Mouse (Mus musculus) adrenal gland (tissue): ENCODE measurements around the gene Rdm1.
"Not testable (repeated sequence)": the region's sequence is repeated elsewhere in the genome, so short reads cannot be mapped to it uniquely, and the experiment has no call there.

ENCODE experiments used
- intact Hi-C: fragments of 180-260 bp; cut with DNase I; formaldehyde crosslinking; loops from one replicate; pipeline ENCODE4 v1.15.1; 2025

Rdm1 gene

DNA sequence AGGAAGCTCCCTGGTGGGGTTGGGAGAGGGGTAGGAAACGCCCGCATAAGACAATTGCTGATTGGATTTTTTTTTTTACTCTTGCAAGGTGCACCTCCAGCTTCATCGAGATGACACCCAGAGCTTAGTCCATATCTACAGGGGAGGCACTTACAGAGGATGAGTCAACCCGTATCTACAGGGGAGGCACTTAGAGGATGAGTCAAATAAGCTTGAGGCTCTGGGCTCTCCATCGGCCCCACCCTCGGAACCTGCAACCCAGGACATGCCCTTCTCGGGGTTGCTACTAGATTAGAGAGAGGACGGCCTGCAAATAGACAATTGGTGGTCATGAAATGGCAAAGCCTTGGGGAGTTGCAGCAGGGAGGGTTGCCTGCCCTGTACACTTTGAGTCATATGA lies 10.9 kb upstream of the Rdm1 start:
- intact Hi-C loops: no loop called here

DNA sequence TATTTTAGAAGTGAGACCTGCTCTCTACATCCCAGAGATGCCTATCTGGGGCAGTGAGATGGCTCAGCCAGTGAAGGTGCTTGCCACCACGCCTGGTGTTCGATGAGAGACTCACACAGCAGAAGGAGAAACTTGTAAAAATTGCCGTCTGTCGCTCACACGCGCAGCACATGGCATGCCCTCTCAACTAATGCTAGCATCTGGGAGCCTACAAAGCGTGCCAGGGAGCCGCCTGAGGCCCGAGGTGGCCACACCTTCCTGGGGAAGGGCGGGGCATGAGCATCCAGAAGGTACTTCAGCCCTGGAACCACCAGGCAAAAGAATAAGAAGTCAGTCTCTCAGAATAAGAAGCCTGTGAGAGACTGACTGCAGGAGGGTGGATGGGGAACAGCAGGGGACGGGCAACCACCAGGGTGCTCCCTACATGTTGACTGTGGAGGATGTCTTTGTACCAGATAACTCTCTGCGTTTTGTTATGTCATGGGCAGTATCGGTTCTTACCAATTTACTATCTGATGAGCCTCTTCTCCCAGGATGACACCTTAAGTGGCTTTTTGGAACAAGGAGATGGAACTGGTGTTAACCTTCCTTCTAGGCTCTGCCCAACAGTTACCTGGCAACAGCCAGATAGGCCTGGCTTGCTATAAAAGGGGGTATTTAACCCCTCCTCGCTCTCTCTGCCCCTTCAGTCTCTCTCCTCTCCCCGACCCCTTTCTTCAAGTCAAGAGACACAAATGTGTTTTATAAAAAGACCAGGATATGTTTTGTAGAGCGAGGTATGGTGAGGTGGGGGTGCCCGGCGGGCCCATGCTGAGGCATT lies 9.8 kb upstream of the Rdm1 start:
- intact Hi-C loops: no loop called here

DNA sequence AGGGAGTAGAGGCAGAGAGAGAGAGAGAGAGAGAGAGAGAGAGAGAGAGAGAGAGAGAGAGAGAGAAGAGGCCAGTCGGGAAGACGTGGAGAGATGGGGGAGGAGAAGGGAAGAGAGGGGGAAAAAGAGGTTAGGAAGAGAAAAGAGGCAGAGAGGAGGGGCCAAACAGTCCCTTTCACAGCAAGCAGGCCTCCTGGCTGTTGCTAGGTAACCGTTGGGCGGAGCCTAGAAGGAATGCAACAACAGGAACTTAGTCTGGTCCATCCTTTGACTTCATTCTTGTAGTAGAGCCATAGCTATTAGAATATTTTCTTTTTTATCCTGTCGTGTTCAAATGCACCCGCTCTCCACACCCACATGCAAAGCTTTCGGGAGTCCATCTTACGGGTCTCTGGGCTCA lies 9.1 kb upstream of the Rdm1 start:
- intact Hi-C loops: no loop called here

DNA sequence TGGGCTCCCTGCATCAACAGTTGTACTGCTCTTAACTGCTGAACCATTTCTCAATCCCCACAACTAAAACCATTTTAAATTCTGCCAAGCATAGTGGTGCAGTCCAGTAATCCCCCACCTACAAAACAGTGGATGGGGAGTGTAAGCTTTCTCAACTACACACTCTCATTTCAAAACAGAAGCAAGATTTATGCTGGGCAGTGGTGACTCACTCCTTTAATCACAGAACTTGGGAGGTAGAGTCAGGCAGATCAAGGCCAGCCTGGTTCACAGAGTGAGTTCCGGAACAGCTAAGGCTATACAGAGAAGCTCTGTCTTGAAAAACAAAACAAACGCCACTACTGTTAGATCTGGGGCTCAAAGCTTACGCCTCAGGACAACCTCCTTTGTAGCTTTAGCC lies 8.4 kb upstream of the Rdm1 start:
- intact Hi-C loops: no loop called here

DNA sequence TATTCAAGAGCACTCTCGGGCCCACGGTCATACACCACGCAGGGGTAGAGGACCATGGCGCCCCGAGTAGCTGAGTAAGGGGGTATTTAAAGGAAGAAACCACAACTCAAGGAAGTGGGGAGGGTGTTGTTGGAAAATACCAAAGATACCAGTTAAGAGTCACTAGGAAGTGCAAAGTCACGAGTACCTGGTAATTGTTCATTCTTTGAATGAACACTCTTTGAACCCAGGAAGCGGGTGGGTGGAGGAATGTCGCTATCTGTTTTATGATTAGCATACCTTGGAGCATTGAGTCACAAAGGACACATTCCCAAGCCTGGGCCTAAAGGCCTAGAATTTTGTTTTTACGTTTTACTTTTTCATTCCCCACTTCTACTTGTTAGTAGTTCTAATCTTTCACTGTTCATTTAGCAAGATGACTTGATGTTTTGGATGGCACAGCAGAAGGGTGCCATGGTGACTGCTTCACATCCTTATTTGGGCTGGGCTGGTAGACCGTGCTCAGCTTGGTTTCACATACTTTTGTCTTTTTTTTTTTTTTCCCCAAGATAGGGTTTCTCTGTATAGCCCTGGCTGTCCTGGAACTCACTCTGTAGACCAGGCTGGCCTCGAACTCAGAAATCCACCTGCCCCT lies 6.9 kb upstream of the Rdm1 start:
- intact Hi-C loops: not testable (repeated sequence)

- intact Hi-C loops: no loop called here
Measured at GRCm38 (mm10) chr11:101626649-101626994, 373 bp upstream of the Rdm1 start.

DNA sequence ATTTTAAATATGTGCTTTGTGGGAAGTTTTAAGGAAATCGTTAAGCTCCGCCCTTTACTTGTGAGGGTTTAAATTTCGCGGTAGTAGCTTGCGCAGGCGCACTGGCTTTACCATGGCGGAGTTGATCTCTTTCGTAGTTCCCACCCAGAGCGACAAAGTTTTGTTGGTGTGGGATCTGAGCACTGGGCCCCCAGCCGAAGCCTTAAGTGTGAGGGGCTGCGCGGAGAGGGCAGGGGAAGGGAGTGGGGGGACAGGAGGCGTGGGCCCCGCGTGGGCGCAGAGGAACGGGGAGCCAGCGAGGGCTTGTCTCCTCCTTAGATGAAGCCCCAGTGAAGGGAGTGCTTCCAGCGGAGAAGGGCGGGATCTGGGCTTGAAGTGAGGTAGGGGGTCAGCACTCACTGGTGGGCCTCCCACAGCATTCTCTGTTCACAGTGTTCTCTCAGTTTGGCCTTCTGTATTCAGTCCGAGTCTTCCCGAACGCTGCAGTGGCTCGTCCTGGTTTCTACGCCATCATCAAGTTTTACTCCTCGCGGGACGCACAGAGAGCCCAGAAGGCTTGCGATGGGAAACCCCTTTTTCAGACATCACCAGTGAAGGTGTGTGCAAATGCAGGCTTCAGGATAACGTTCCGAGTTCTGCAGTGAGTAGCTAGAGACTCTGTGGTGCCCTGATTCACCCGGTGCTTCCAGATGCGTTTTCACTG lies 1.0 kb downstream of the Rdm1 start:
- intact Hi-C loops: no loop called here

- intact Hi-C loops: not testable (repeated sequence)
Measured at GRCm38 (mm10) chr11:101628733-101629417, 1.9 kb downstream of the Rdm1 start.

GRCm38 (mm10) chr11:101635660-101636059 lies 8.7 kb downstream of the Rdm1 start:
- intact Hi-C loops: no loop called here

DNA sequence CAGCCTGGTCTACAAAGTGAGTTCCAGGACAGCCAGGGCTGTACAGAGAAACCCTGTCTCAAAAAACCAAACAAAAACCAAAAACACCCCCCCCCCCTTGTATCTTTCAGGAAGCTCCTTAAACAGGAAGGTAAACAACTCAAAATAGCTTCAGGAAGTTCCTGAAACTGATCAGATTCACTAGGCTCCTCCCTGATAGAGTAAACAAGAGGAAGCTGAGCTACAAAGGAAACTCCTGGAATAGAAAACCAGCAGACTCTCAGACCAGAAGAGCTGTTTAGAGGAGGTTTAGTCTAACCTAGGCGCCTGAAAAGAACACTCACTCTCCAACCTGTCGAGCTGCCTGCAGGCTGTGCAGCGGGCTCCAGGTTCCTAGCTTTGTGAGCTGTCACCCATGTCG lies 12.8 kb downstream of the Rdm1 start:
- intact Hi-C loops: no loop called here

DNA sequence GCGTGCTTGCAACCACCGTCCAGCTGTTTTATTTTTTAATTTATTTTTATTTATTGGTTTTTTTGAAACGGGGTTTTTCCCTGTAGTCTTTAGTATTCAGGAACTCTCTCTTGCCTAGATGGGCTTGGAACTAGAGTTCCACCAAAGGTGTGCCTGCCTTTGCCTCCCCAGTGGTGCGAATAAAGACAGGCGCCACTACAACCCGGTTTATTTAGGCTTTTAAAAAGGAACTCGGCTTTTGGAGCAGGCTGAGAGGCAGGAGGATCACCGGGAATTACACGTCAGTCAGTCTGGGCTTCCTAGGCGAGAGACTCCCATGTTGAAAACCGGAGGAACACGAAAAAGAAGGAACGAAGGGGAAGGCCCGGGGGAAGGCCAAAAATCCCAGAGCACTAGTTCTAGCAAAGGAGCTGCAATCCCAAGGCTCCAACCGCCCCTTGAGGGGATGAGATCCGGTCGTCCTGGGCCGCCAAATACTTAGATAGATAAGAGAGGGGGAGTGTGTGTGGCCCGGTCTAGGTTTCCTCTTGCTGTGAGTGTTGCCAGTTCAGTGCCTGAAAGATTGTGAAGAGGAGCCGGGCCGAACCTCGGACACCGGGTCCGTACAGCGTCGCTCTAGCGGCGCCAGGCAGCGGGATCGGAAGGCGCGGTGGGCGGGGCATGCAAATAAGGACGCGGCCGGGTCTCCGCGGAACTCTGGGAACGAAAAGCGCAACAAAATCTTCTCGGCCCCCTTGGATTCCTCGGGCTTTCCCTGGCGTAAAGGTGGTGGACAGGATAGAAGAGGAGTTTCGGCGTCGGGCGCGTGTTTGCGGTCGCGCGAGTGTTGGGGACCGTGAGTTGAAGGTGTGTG lies 14.1 kb downstream of the Rdm1 start:
- intact Hi-C loops: not testable (repeated sequence)

- intact Hi-C loops: not testable (repeated sequence)
Measured at GRCm38 (mm10) chr11:101641710-101642642, 15.0 kb downstream of the Rdm1 start.

- intact Hi-C loops: no loop called here
Measured at GRCm38 (mm10) chr11:101642931-101643330, 15.9 kb downstream of the Rdm1 start.

DNA sequence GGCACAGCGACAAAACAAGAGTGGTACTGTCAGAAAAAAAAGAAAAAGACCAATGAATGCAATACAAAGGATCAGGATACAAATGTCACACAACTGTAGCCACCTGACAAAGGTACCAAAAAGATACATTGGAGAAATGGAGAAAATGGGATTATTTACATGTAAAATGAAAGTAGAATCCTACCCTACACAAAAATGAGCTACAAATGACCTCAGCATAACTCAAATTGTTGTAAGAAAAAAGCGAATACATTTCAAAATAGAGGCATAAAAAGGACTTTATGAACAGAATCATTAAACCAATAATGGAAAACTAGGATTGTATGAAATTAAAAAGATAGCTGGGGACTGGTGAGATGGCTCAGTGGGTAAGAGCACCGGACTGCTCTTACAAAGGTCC lies 17.6 kb downstream of the Rdm1 start:
- intact Hi-C loops: no loop called here

DNA sequence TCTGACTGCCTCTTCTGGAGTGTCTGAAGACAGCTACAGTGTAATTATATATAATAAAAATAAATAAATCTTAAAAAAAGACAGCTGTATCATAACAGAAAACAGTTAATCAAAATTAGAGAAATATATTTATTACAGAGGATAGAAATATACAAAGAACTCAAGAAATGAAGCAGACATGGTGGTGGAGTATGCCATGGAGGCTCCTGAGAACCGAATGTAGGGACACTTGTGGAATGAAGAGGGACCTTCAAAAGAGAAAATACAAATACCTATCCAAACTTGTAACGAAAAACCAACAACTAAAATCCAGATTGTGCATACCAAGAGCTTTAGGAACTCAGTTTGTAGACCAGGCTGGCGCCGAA lies 18.0 kb downstream of the Rdm1 start:
- intact Hi-C loops: not testable (repeated sequence)

DNA sequence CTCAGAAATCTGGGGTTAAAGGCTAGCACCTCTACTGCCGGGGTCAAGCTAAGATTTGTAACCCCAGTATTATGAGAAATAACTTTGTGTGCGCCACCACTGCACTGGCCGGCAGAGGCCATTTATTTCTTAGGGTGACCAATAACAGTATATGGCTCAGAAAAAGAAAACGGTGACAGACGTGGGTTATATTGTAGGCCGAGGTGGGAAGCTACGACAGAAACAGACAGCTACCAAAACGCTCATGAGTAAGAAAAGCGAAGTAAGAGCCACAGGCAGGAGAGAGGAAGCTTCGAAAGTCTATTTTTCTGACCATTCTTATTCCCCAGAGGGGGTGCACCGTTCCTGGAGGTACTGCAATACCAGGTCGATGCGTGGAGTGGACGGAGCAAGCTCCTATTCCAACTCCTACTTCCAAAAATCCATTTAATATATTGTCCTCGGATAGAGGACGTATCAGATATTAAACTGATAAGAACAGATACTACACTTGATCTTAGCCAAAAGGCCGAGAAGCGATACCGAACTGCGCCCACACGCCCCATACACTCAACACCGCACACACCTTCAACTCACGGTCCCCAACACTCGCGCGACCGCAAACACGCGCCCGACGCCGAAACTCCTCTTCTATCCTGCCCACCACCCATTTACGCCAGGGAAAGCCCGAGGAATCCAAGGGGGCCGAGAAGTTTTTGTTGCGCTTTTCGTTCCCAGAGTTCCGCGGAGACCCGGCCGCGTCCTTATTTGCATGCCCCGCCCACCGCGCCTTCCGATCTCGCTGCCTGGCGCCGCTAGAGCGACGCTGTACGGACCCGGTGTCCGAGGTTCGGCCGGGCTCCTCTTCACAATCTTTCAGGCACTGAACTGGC lies 18.7 kb downstream of the Rdm1 start:
- intact Hi-C loops: not testable (repeated sequence)

GRCm38 (mm10) chr11:101646283-101646794 lies 19.3 kb downstream of the Rdm1 start:
- intact Hi-C loops: not testable (repeated sequence)

GRCm38 (mm10) chr11:101647093-101647492 lies 20.1 kb downstream of the Rdm1 start:
- intact Hi-C loops: not testable (repeated sequence)

- intact Hi-C loops: no loop called here
Measured at GRCm38 (mm10) chr11:101656356-101656755, 29.4 kb downstream of the Rdm1 start.
